Mouse (Mus musculus) brain, embryonic 14.5 days (tissue): ENCODE measurements around the gene Tox2. TPM values are rescaled to one million over a fixed set of nuclear protein-coding genes. Genes with fewer than 3 reads are reported as not detected.

Experiments used
- DNase-seq: peaks from one replicate; pipeline ENCODE4 v3.0.0-alpha.2; 2011; ENCODE audit warnings: low read depth
- CTCF ChIP-seq: fragments of 200-500 bp; IDR thresholded peaks from 2 replicates; pipeline ENCODE4 v1.5.1; 2012; ENCODE audit warnings: inconsistent platforms, mild to moderate bottlenecking, moderate library complexity, borderline replicate concordance; ENCODE audit not compliant: insufficient read depth, insufficient read length; ENCODE audit errors: extremely low read depth
- POLR2A ChIP-seq: fragments of 200-500 bp; IDR thresholded peaks from 2 replicates; pipeline ENCODE4 v1.6.1; 2012; ENCODE audit warnings: mild to moderate bottlenecking, inconsistent platforms, borderline replicate concordance; ENCODE audit not compliant: poor library complexity, insufficient read depth, insufficient read length, severe bottlenecking; ENCODE audit errors: extremely low read depth
- polyA plus RNA-seq: library from polyadenylated mRNA; depleted of rRNA; stranded (reverse); fragments of >200 nt; gene quantifications from 2 replicates; pipeline ENCODE4 v1.2.3, GENCODE M21; 2012; rRNA removed

Tox2 gene
- polyA plus RNA-seq, 1 experiment, result 70.4 TPM

- no peak for DNase-seq
- TF ChIP-seq POLR2A (no peak), CTCF (no peak)
Observed at GRCm38 (mm10) chr2:163355666-163356065, 152.7 kb downstream of the Tox2 start.

GRCm38 (mm10) chr2:163356113-163356840, 153.4 kb downstream of the Tox2 start:
- no peak for DNase-seq
- TF ChIP-seq POLR2A, result no peak
- TF ChIP-seq CTCF, result no peak

- TF ChIP-seq POLR2A (no peak), CTCF (no peak)
- DNase-seq, result no peak
Observed at GRCm38 (mm10) chr2:163358662-163359061, 155.7 kb downstream of the Tox2 start.

GRCm38 (mm10) chr2:163359253-163359652, 156.3 kb downstream of the Tox2 start:
- no peak for DNase-seq
- no peak for TF ChIP-seq CTCF

- DNase-seq, result no peak
- TF ChIP-seq CTCF (no peak), POLR2A (no peak)
Observed at GRCm38 (mm10) chr2:163360858-163361623, 158.1 kb downstream of the Tox2 start.

- TF ChIP-seq POLR2A (no peak), CTCF (no peak)
- no peak for DNase-seq
Observed at GRCm38 (mm10) chr2:163362940-163363921, 160.3 kb downstream of the Tox2 start.

- no peak for DNase-seq
- TF ChIP-seq POLR2A, result no peak
- TF ChIP-seq CTCF, result no peak
Observed at GRCm38 (mm10) chr2:163364785-163365541, 162.0 kb downstream of the Tox2 start.

- no peak for TF ChIP-seq POLR2A
- no peak for TF ChIP-seq CTCF
- DNase-seq, result no peak
Observed at GRCm38 (mm10) chr2:163370175-163370574, 167.2 kb downstream of the Tox2 start.

- no peak for DNase-seq
- TF ChIP-seq CTCF, result no peak
- no peak for TF ChIP-seq POLR2A
Observed at GRCm38 (mm10) chr2:163372627-163373026, 169.7 kb downstream of the Tox2 start.

Other genes with a start within 250 kb of the Tox2 start
- gene Sgk2, start 215.8 kb upstream of the Tox2 start, polyA plus RNA-seq, result 0.05 and 0.09 TPM in 2 replicates
- 34.1 and 35.4 TPM in 2 replicates for gene Ift52, start 185.8 kb upstream of the Tox2 start, polyA plus RNA-seq
- 11.0 and 15.9 TPM in 2 replicates for gene Mybl2, start 148.4 kb upstream of the Tox2 start, polyA plus RNA-seq
- gene Gtsf1l, start 115.3 kb upstream of the Tox2 start, polyA plus RNA-seq, result not detected in 2 replicates
- 0.66 and 1.0 TPM in 2 replicates for gene Jph2, start 194.9 kb downstream of the Tox2 start, polyA plus RNA-seq
- 24.4 and 30.5 TPM in 2 replicates for gene Oser1, start 221.6 kb downstream of the Tox2 start, polyA plus RNA-seq
- 142 and 170 TPM in 2 replicates for gene Gdap1l1, start 235.4 kb downstream of the Tox2 start, polyA plus RNA-seq